Mouse (Mus musculus) bone marrow macrophage, adult 2 months (primary cell): ENCODE data around the gene Hmox2.

ENCODE experiments used
- CTCF ChIP-seq: IDR thresholded peaks from 2 replicates; pipeline ENCODE4 v1.5.1; 2012; ENCODE audit warnings: low read depth, mild to moderate bottlenecking, low read length, moderate library complexity
- POLR2A ChIP-seq: IDR thresholded peaks from 2 replicates; pipeline ENCODE4 v1.6.1; 2012; ENCODE audit warnings: mild to moderate bottlenecking, low read depth, low read length, borderline replicate concordance

GRCm38 (mm10) chr16:4684457-4684791 lies 41.7 kb upstream of the Hmox2 start:
- TF ChIP-seq POLR2A (no peak), CTCF (no peak)
